Mouse (Mus musculus) stomach, postnatal 0 days (tissue): ENCODE measurements at regions not wholly inside any gene's neighbourhood (a gene's known extent, or its start where the extent isn't known, plus 50 kb on each side); places are given as distances from the start of the nearest gene placed in this dataset.

Experiments
- ATAC-seq: fragments of 200-750 bp; cut with Nextera tagmentation; 2 replicates; pipeline ENCODE4 v1.8.0; 2017; ENCODE audit not compliant: low FRiP score, low TSS enrichment
- DNase-seq: peaks from one replicate; pipeline ENCODE4 v3.0.0-alpha.2; 2016; ENCODE audit warnings: low spot score
- H3K27ac ChIP-seq: fragments of 300-500 bp; sonication (generic); replicated peaks from 2 replicates; pipeline ENCODE4 v1.5.1; 2014; ENCODE audit warnings: mild to moderate bottlenecking, control low read depth
- H3K27me3 ChIP-seq: fragments of 300-500 bp; sonication (generic); 2 replicates; pipeline ENCODE4 v1.6.1; 2014; ENCODE audit warnings: low read length; ENCODE audit not compliant: control insufficient read depth, insufficient read depth
- H3K36me3 ChIP-seq: fragments of 300-500 bp; sonication (generic); 2 replicates; pipeline ENCODE4 v1.6.1; 2014; ENCODE audit warnings: low read length, mixed read lengths; ENCODE audit not compliant: control insufficient read depth, insufficient read depth
- H3K4me1 ChIP-seq: fragments of 300-500 bp; sonication (generic); replicated peaks from 2 replicates; pipeline ENCODE4 v1.6.1; 2014; ENCODE audit warnings: antibody characterized with exemption; ENCODE audit not compliant: control insufficient read depth, insufficient read depth
- H3K4me2 ChIP-seq: fragments of 300-500 bp; sonication (generic); replicated peaks from 2 replicates; pipeline ENCODE4 v1.6.1; 2014; ENCODE audit warnings: low read depth, mild to moderate bottlenecking, control low read depth, moderate library complexity
- H3K4me3 ChIP-seq: fragments of 300-500 bp; sonication (generic); 2 replicates; pipeline ENCODE4 v1.5.1; 2014; ENCODE audit warnings: low read depth, low read length, control low read depth
- H3K9ac ChIP-seq: fragments of 300-500 bp; sonication (generic); 2 replicates; pipeline ENCODE4 v1.6.1; 2014; ENCODE audit warnings: mild to moderate bottlenecking, low read length, control low read depth, mixed read lengths
- H3K9me3 ChIP-seq: fragments of 300-500 bp; sonication (generic); 2 replicates; pipeline ENCODE4 v1.6.1; 2016; ENCODE audit warnings: low read length; ENCODE audit not compliant: control insufficient read depth
- CTCF ChIP-seq: IDR thresholded peaks from 2 replicates; pipeline ENCODE4 v1.5.1; 2016; ENCODE audit warnings: antibody characterized with exemption, low read depth, mild to moderate bottlenecking, moderate library complexity
- EP300 ChIP-seq: optimal IDR thresholded peaks from 2 replicates; pipeline ENCODE3; 2016; ENCODE audit warnings: antibody characterized with exemption
- WGBS: fragments of 180-500 bp; shearing (Covaris S2); extraction: QIAGEN DNeasy Blood & Tissue Kit; methylation state at CpG from one replicate; pipeline ENCODE4 v1.1.7; 2014; 5-methylcytosine and 5-hydroxymethylcytosine counted together

DNA sequence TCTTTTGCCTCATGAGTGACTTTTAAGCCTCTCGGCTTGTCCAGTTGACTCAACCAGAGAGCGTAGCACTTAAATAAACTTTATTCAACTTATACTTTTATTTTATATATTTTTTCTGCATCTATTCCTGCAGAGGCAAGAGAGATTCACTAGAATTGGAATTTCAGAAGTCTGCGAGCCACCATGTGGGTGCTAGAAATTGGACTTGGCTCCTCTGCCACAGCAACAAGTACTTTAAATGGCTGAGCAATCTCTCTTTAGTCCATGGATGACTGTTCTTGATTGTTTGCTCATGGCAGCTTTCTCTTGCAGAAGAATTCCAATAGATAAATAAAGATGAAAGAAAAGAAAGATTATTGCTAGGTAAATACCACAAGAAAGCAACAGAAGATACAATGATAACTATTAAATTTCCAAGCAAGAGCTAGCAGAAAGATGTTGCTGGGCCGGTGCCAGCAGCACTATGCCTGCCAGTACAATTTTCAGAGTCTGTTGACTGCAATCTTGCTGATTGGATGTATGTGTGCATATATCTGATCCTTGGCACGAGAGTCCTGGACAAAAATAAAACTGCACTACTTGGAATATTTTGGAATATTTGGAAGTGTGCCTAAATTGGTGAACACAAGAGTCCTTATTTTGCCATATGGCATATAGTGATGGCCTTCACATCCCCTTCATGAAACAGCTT, 542.6 kb upstream of the A830018L16Rik start:
- Histone ChIP-seq H3K27me3 (no peaks in the 10 kb centered on the region), H3K4me2 (no peak overlapping the region), H3K36me3 (no peaks in the 10 kb centered on the region), H3K27ac (no peak overlapping the region), H3K9me3 (no peaks in the 10 kb centered on the region), H3K4me1 (no peaks in the 10 kb centered on the region), H3K4me3 (no peak overlapping the region), H3K9ac (no peak overlapping the region)
- TF ChIP-seq EP300 = no peak
- no peak for TF ChIP-seq CTCF
- DNase-seq (no peak), ATAC-seq (no peak)
- 72% methylated on average over 5 of the region's 5 CpGs for WGBS

- Histone ChIP-seq H3K9me3 (no peaks in the 10 kb centered on the region), H3K4me2 (no peak overlapping the region), H3K36me3 (no peaks in the 10 kb centered on the region), H3K9ac (no peak overlapping the region), H3K4me3 (no peak overlapping the region), H3K27ac (no peak overlapping the region), H3K4me1 (no peaks in the 10 kb centered on the region), H3K27me3 (no peaks in the 10 kb centered on the region)
- ATAC-seq (no peak), DNase-seq (no peak)
- no peak for TF ChIP-seq CTCF
- TF ChIP-seq EP300 = no peak
Observed at GRCm38 (mm10) chr1:10872266-10872665, 541.6 kb upstream of the A830018L16Rik start.

- no peak overlapping the region for H3K4me3 ChIP-seq
- no peaks in the 10 kb centered on the region for H3K9me3 ChIP-seq
- H3K4me1 ChIP-seq = no peaks in the 10 kb centered on the region
- H3K36me3 ChIP-seq = no peaks in the 10 kb centered on the region
- 77% methylated on average over 2 of the region's 2 CpGs for WGBS
- no peak overlapping the region for H3K4me2 ChIP-seq
- no peak for DNase-seq
- H3K27ac ChIP-seq = no peak overlapping the region
- no peak overlapping the region for H3K9ac ChIP-seq
- TF ChIP-seq EP300 (no peak), CTCF (no peak)
- no peak for ATAC-seq
- no peaks in the 10 kb centered on the region for H3K27me3 ChIP-seq
Observed at GRCm38 (mm10) chr1:10872726-10873125, 541.2 kb upstream of the A830018L16Rik start.

DNA sequence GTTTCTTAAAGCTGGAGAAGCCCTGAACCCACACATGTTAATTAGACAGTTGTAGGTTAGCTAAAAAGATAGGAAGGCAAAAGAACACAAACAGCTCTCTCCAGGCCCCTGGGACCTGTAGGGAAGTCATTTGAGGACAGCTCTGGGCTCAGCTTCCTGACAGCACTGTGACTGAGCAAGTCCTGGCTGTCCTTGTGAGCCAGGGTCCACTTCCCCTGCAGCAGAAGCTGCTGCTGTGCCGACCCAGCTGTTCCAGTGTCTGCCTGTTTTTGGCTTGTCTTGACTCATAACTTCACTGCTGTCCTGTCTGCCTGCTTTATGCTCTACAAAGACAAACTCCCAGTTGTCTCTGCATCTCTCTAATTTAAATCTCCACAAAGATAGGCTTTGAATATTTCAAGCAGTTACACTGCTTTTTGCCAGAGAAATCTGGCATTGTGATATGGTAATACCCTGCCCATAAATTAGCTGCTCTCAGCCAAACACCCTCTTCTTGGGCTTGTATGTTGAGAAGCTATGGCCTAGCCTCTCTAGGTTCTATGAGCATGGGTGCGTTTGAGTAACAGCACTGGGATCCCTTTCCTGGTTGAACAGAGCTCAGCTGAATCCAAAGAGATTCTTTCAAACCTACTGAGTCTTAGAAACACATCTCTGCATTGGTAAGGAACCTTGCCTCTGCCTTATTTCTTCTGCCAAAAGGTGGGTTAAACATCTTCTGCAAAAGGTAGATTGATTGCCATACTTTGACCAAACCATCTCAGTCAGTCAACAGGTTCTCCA, 536.3 kb upstream of the A830018L16Rik start:
- 43% methylated on average over 2 of the region's 2 CpGs for WGBS
- Histone ChIP-seq H3K9ac (no peak overlapping the region), H3K4me1 (no peaks in the 10 kb centered on the region), H3K4me3 (no peak overlapping the region), H3K4me2 (no peak overlapping the region), H3K36me3 (no peaks in the 10 kb centered on the region), H3K9me3 (no peaks in the 10 kb centered on the region), H3K27ac (no peak overlapping the region), H3K27me3 (no peaks in the 10 kb centered on the region)
- TF ChIP-seq EP300 (no peak), CTCF (no peak)
- no peak for ATAC-seq
- DNase-seq = no peak

GRCm38 (mm10) chr1:10878221-10878760, 535.6 kb upstream of the A830018L16Rik start:
- no peak for DNase-seq
- 67% methylated on average over 3 of the region's 3 CpGs for WGBS
- no peak for TF ChIP-seq EP300
- no peak for TF ChIP-seq CTCF

More at GRCm38 (mm10) chr1:10878221-10878760, 535.6 kb upstream of the A830018L16Rik start:
- no peak overlapping the region for H3K27ac ChIP-seq
- no peak for ATAC-seq
- H3K9me3 ChIP-seq = no peaks in the 10 kb centered on the region
- no peaks in the 10 kb centered on the region for H3K36me3 ChIP-seq
- no peak overlapping the region for H3K4me3 ChIP-seq
- no peak overlapping the region for H3K4me2 ChIP-seq
- H3K4me1 ChIP-seq = no peaks in the 10 kb centered on the region
- H3K27me3 ChIP-seq = no peaks in the 10 kb centered on the region
- no peak overlapping the region for H3K9ac ChIP-seq
